26 mouse cellular contexts compared by ENCODE assay signal in genomic region chr4:22699561-22699960, GRCm38 (mm10).
"Had no signal": no experiment of that assay in that cellular context is flagged by ENCODE, and none has a peak within 500 bp of the region (broad histone marks: within the 10 kb centered on the region; RNA-seq: fewer than 3 reads in every experiment).

No protein-coding gene starts in this region.

- H3K4me1 ChIP-seq: heart, embryonic 10.5 days; heart, embryonic 12.5 days; hindbrain, embryonic 10.5 days; hindbrain, embryonic 12.5 days; intestine, embryonic 15.5 days; limb, embryonic 13.5 days; limb, embryonic 15.5 days; liver, embryonic 13.5 days; liver, embryonic 15.5 days had no signal

- H3K9ac ChIP-seq: heart, embryonic 12.5 days; hindbrain, embryonic 12.5 days; hindbrain, embryonic 14.5 days; intestine, embryonic 15.5 days; limb, embryonic 13.5 days; limb, embryonic 15.5 days; liver, embryonic 13.5 days; liver, embryonic 15.5 days had no signal

- H3K4me2 ChIP-seq: heart, embryonic 12.5 days; hindbrain, embryonic 12.5 days; hindbrain, embryonic 14.5 days; intestine, embryonic 15.5 days; limb, embryonic 13.5 days; limb, embryonic 15.5 days; liver, embryonic 13.5 days; liver, embryonic 15.5 days had no signal

- H3K36me3 ChIP-seq: heart, embryonic 10.5 days; heart, embryonic 12.5 days; hindbrain, embryonic 10.5 days; hindbrain, embryonic 12.5 days; intestine, embryonic 15.5 days; limb, embryonic 13.5 days; limb, embryonic 15.5 days; liver, embryonic 13.5 days; liver, embryonic 15.5 days had no signal

- DNase-seq: gastrocnemius, adult 2 months; gastrocnemius, postnatal 10 days; gastrocnemius, postnatal 25 days; heart, adult 18-20 months; heart, postnatal 10 days; heart, postnatal 4 days; kidney, adult 11 months; kidney, adult 2 months; kidney, postnatal 10 days; kidney, postnatal 25 days; kidney, postnatal 4 days; layer of hippocampus, postnatal 36 days; left cerebral cortex, postnatal 4 days; liver, embryonic 13.5 days had no signal

- H3K27me3 ChIP-seq: heart, embryonic 12.5 days; hindbrain, embryonic 12.5 days; intestine, embryonic 15.5 days; limb, embryonic 13.5 days; limb, embryonic 15.5 days; liver, embryonic 13.5 days; liver, embryonic 15.5 days had no signal

- ATAC-seq: hindbrain, embryonic 16.5 days; inflammation-experienced regulatory T-cells, adult 6 months; intestine, embryonic 15.5 days had no signal

- H3K4me3 ChIP-seq: gastrocnemius, adult 2 months; heart, embryonic 10.5 days; heart, embryonic 12.5 days; hindbrain, embryonic 10.5 days; hindbrain, embryonic 12.5 days; intestine, embryonic 15.5 days; layer of hippocampus, adult 2 months; limb, embryonic 13.5 days; limb, embryonic 15.5 days; liver, embryonic 13.5 days; liver, embryonic 15.5 days had no signal

- H3K9me3 ChIP-seq: intestine, embryonic 15.5 days; limb, embryonic 15.5 days; liver, embryonic 13.5 days; liver, embryonic 15.5 days had no signal

- H3K27ac ChIP-seq: gastrocnemius, adult 2 months; heart, embryonic 10.5 days; hindbrain, embryonic 10.5 days; hindbrain, embryonic 12.5 days; hindbrain, embryonic 14.5 days; intestine, embryonic 15.5 days; layer of hippocampus, adult 2 months; limb, embryonic 13.5 days; limb, embryonic 15.5 days; liver, embryonic 13.5 days; liver, embryonic 15.5 days had no signal
